In genomic region chr9:28558628-28559027, GRCm38 (mm10) we compare ENCODE assay signal across 28 mouse cellular contexts.
A peak's percentile ranks its signal among the peaks of the same experiment; 100 is the strongest.
DNase-seq lines count a peak whose midpoint lies in the region; ATAC-seq and TF ChIP-seq lines count a peak whose summit lies in the region.
"Had no signal": no experiment of that assay in that cellular context is flagged by ENCODE, and none has a peak within 500 bp of the region (broad histone marks: within the 10 kb centered on the region; RNA-seq: fewer than 3 reads in every experiment).

No protein-coding gene starts in this region.

- no peak for DNase-seq in forebrain, postnatal 0 days
- DNase-seq in forebrain, embryonic 10.5 days (ENCODE audit: extremely low spot score, low spot score): no peak
- peak; percentile 41 for DNase-seq in midbrain, embryonic 11.5 days (ENCODE audit: low spot score, missing footprints)
- DNase-seq in midbrain, embryonic 10.5 days (ENCODE audit: low spot score): no peak
- DNase-seq in right cerebral cortex, postnatal 25 days: peak; percentile 19
- no peak for DNase-seq in right cerebral cortex, postnatal 10 days (ENCODE audit: low spot score in 2 of 2)
- DNase-seq: adrenal gland, adult 8-10 months; adrenal gland, postnatal 25 days; cerebellum, adult 11 months; cerebellum, postnatal 10 days; cerebellum, postnatal 36 days; embryo, embryonic 11 days; gastrocnemius, postnatal 10 days; gastrocnemius, postnatal 36 days; heart, adult 2 months; heart, postnatal 14 days; heart, postnatal 4 days had no signal

- H3K36me3 ChIP-seq in forebrain, postnatal 0 days (ENCODE audit: insufficient read depth): no peaks in the 10 kb centered on the region
- no peaks in the 10 kb centered on the region for H3K36me3 ChIP-seq in forebrain, embryonic 10.5 days (replicated peaks)
- H3K36me3 ChIP-seq in midbrain, embryonic 11.5 days (ENCODE audit: control insufficient read depth, insufficient read depth, low read length): no peaks in the 10 kb centered on the region
- no peaks in the 10 kb centered on the region for H3K36me3 ChIP-seq in midbrain, embryonic 10.5 days
- H3K36me3 ChIP-seq: embryonic facial prominence, embryonic 10.5 days; embryonic facial prominence, embryonic 13.5 days; heart, embryonic 10.5 days; heart, embryonic 13.5 days had no signal

- no peak overlapping the region for H3K9ac ChIP-seq in forebrain, postnatal 0 days
- H3K9ac ChIP-seq in midbrain, embryonic 11.5 days (ENCODE audit: low read length): no peak overlapping the region
- H3K9ac ChIP-seq: embryonic facial prominence, embryonic 13.5 days; forebrain, embryonic 13.5 days; heart, embryonic 13.5 days; hindbrain, embryonic 14.5 days had no signal

- H3K4me2 ChIP-seq in forebrain, postnatal 0 days (ENCODE audit: low read depth): no peak overlapping the region
- no peak overlapping the region for H3K4me2 ChIP-seq in midbrain, embryonic 11.5 days
- H3K4me2 ChIP-seq: embryonic facial prominence, embryonic 13.5 days; forebrain, embryonic 13.5 days; heart, embryonic 13.5 days; hindbrain, embryonic 14.5 days had no signal

- 81% methylated on average over 2 of the region's 2 CpGs for WGBS in forebrain, postnatal 0 days
- 87% methylated on average over 2 of the region's 2 CpGs for WGBS in forebrain, embryonic 10.5 days
- 89% methylated on average over 2 of the region's 2 CpGs for WGBS in midbrain, embryonic 11.5 days
- WGBS in midbrain, embryonic 10.5 days: 83% methylated on average over 2 of the region's 2 CpGs

- TF ChIP-seq CTCF in forebrain, postnatal 0 days (IDR thresholded peaks at IDR 0.05; ENCODE audit: low read depth): no peak

- no peak overlapping the region for H3K4me3 ChIP-seq in forebrain, postnatal 0 days (ENCODE audit: low read depth, low read length)
- H3K4me3 ChIP-seq in forebrain, embryonic 10.5 days: no peak overlapping the region
- no peak overlapping the region for H3K4me3 ChIP-seq in midbrain, embryonic 11.5 days (ENCODE audit: low read depth, low read length)
- H3K4me3 ChIP-seq in midbrain, embryonic 10.5 days: no peak overlapping the region
- H3K4me3 ChIP-seq: embryonic facial prominence, embryonic 10.5 days; embryonic facial prominence, embryonic 13.5 days; erythroblast, embryonic 14.5 days; forebrain, embryonic 13.5 days; heart, adult 2 months; heart, embryonic 10.5 days; heart, embryonic 13.5 days had no signal

- H3K9me3 ChIP-seq in forebrain, postnatal 0 days (ENCODE audit: low read length): no peaks in the 10 kb centered on the region
- H3K9me3 ChIP-seq in forebrain, embryonic 10.5 days: no peaks in the 10 kb centered on the region
- H3K9me3 ChIP-seq in midbrain, embryonic 11.5 days (ENCODE audit: control insufficient read depth, low read length): no peaks in the 10 kb centered on the region
- no peaks in the 10 kb centered on the region for H3K9me3 ChIP-seq in midbrain, embryonic 10.5 days (replicated peaks)
- H3K9me3 ChIP-seq: embryonic facial prominence, embryonic 10.5 days; embryonic facial prominence, embryonic 13.5 days; forebrain, embryonic 13.5 days; heart, embryonic 10.5 days; heart, embryonic 13.5 days had no signal

- H3K27me3 ChIP-seq in forebrain, postnatal 0 days (ENCODE audit: insufficient read depth, low read length): no peaks in the 10 kb centered on the region
- H3K27me3 ChIP-seq in forebrain, embryonic 10.5 days (ENCODE audit: poor library complexity, severe bottlenecking): no peaks in the 10 kb centered on the region
- no peaks in the 10 kb centered on the region for H3K27me3 ChIP-seq in midbrain, embryonic 11.5 days (ENCODE audit: control insufficient read depth, insufficient read depth, low read length)
- no peaks in the 10 kb centered on the region for H3K27me3 ChIP-seq in midbrain, embryonic 10.5 days (ENCODE audit: low read depth, poor library complexity, severe bottlenecking)
- H3K27me3 ChIP-seq: embryonic facial prominence, embryonic 13.5 days; forebrain, embryonic 13.5 days; heart, embryonic 13.5 days had no signal

- no peaks in the 10 kb centered on the region for H3K4me1 ChIP-seq in forebrain, postnatal 0 days (ENCODE audit: insufficient read depth)
- peaks cover 4% of the 10 kb centered on the region; the same call in 1 of the 2 replicates for H3K4me1 ChIP-seq in forebrain, embryonic 10.5 days
- no peaks in the 10 kb centered on the region for H3K4me1 ChIP-seq in midbrain, embryonic 11.5 days (ENCODE audit: control insufficient read depth, insufficient read depth, low read length)
- no peaks in the 10 kb centered on the region for H3K4me1 ChIP-seq in midbrain, embryonic 10.5 days
- H3K4me1 ChIP-seq: embryonic facial prominence, embryonic 10.5 days; embryonic facial prominence, embryonic 13.5 days had no signal

- no peak overlapping the region for H3K27ac ChIP-seq in forebrain, postnatal 0 days (ENCODE audit: low read depth, low read length)
- H3K27ac ChIP-seq in forebrain, embryonic 10.5 days: no peak overlapping the region
- no peak overlapping the region for H3K27ac ChIP-seq in midbrain, embryonic 11.5 days (ENCODE audit: low read depth, low read length)
- H3K27ac ChIP-seq in midbrain, embryonic 10.5 days (replicated peaks): no peak overlapping the region
- H3K27ac ChIP-seq: embryonic facial prominence, embryonic 10.5 days; embryonic facial prominence, embryonic 13.5 days; forebrain, embryonic 13.5 days; heart, adult 2 months; heart, embryonic 10.5 days; heart, embryonic 13.5 days; hindbrain, embryonic 14.5 days; hindbrain, postnatal 0 days had no signal

- peak; percentile 45; the same call in 1 of the 2 replicates for ATAC-seq in forebrain, postnatal 0 days
- no peak for ATAC-seq in midbrain, embryonic 11.5 days (ENCODE audit: low FRiP score)
- ATAC-seq: activated CD4-positive, CD25-positive, alpha-beta regulatory T cell, adult 4 months; forebrain, embryonic 13.5 days; forebrain, embryonic 16.5 days; hindbrain, postnatal 0 days; inflammation-experienced regulatory T-cells, adult 6 months had no signal

Comparison
In these comparisons a context has a peak if more than half of its experiments do, and no peak if none do; other contexts are left out.
1. DNase-seq: peak in midbrain, embryonic 11.5 days (single experiment) and right cerebral cortex, postnatal 25 days (single experiment); none in forebrain, postnatal 0 days (single experiment), forebrain, embryonic 10.5 days (single experiment), midbrain, embryonic 10.5 days (single experiment) and right cerebral cortex, postnatal 10 days (0 of 2).